Mouse (Mus musculus) cerebellum, adult 8-10 months (tissue): ENCODE results near the gene Pik3cd.
A peak's percentile ranks its signal among the peaks of the same experiment; 100 is the strongest.

Experiments used
- DNase-seq: peaks from one replicate; pipeline ENCODE4 v3.0.0; 2022

Pik3cd gene

GRCm38 (mm10) chr4:149723855-149724731, 21.7 kb upstream of the Pik3cd start:
- DNase-seq = peak; percentile 92

GRCm38 (mm10) chr4:149723021-149723390, 20.6 kb upstream of the Pik3cd start:
- DNase-seq = no peak

GRCm38 (mm10) chr4:149722104-149723020, 20.0 kb upstream of the Pik3cd start:
- DNase-seq = peak; percentile 55

GRCm38 (mm10) chr4:149721163-149721562, 18.8 kb upstream of the Pik3cd start:
- no peak for DNase-seq

GRCm38 (mm10) chr4:149719686-149720085, 17.3 kb upstream of the Pik3cd start:
- DNase-seq = peak; percentile 57

- DNase-seq = no peak
These were observed 12.2 kb upstream of the Pik3cd start for GRCm38 (mm10) chr4:149714542-149714941.

GRCm38 (mm10) chr4:149711955-149712354, 9.6 kb upstream of the Pik3cd start:
- DNase-seq = peak; percentile 52

GRCm38 (mm10) chr4:149711485-149711884, 9.1 kb upstream of the Pik3cd start:
- no peak for DNase-seq

- no peak for DNase-seq
These were observed 8.1 kb upstream of the Pik3cd start for GRCm38 (mm10) chr4:149710510-149710909.

GRCm38 (mm10) chr4:149705941-149706340, 3.6 kb upstream of the Pik3cd start:
- no peak for DNase-seq

GRCm38 (mm10) chr4:149705298-149705697, 2.9 kb upstream of the Pik3cd start:
- DNase-seq = no peak

- no peak for DNase-seq
These were observed 753 bp downstream of the Pik3cd start for GRCm38 (mm10) chr4:149701426-149702209.

- no peak for DNase-seq
These were observed 2.4 kb downstream of the Pik3cd start for GRCm38 (mm10) chr4:149699953-149700352.

GRCm38 (mm10) chr4:149698197-149698821, 4.1 kb downstream of the Pik3cd start:
- DNase-seq = no peak

GRCm38 (mm10) chr4:149697506-149698196, 4.7 kb downstream of the Pik3cd start:
- DNase-seq = no peak

GRCm38 (mm10) chr4:149696189-149696971, 6.0 kb downstream of the Pik3cd start:
- no peak for DNase-seq

- no peak for DNase-seq
These were observed 11.0 kb downstream of the Pik3cd start for GRCm38 (mm10) chr4:149691368-149691767.

GRCm38 (mm10) chr4:149690828-149691280, 11.5 kb downstream of the Pik3cd start:
- DNase-seq = no peak

GRCm38 (mm10) chr4:149689822-149690700, 12.3 kb downstream of the Pik3cd start:
- DNase-seq = no peak

GRCm38 (mm10) chr4:149688861-149689260, 13.5 kb downstream of the Pik3cd start:
- DNase-seq = no peak
